Mouse (Mus musculus): Measurements from ENCODE around the gene Zfp319. TPM values are rescaled to one million over a fixed set of nuclear protein-coding genes. Genes with fewer than 3 reads are reported as not detected.
A peak's percentile ranks its signal among the peaks of the same experiment; 100 is the strongest.

The Zfp319 gene
- total RNA-seq, 2 experiments from 2014 or later: 3.7 to 6.7 TPM

- no peak for ATAC-seq (ENCODE audit: poor library complexity, severe bottlenecking)
Observed at GRCm38 (mm10) chr8:95352151-95352870, 20.6 kb upstream of the Zfp319 start, which contains the start of gene Mmp15. Gene Mmp15 (plus strand): TSS chr8:95352268.

- ATAC-seq (ENCODE audit: poor library complexity, severe bottlenecking): no peak
Observed at GRCm38 (mm10) chr8:95351461-95351860, 19.7 kb upstream of the Zfp319 start.

GRCm38 (mm10) chr8:95348811-95349630 is 17.3 kb upstream of the Zfp319 start:
- no peak for ATAC-seq (ENCODE audit: poor library complexity, severe bottlenecking)

- no peak for ATAC-seq (ENCODE audit: poor library complexity, severe bottlenecking)
Observed at GRCm38 (mm10) chr8:95348356-95348755, 16.6 kb upstream of the Zfp319 start.

- peak; percentile 58 for ATAC-seq (ENCODE audit: poor library complexity, severe bottlenecking)
Observed at GRCm38 (mm10) chr8:95346643-95347545, 15.1 kb upstream of the Zfp319 start.

- ATAC-seq (ENCODE audit: poor library complexity, severe bottlenecking): no peak
Observed at GRCm38 (mm10) chr8:95344668-95345067, 12.9 kb upstream of the Zfp319 start.

- ATAC-seq (ENCODE audit: poor library complexity, severe bottlenecking): no peak
Observed at GRCm38 (mm10) chr8:95341721-95342120, 10.0 kb upstream of the Zfp319 start.

GRCm38 (mm10) chr8:95336363-95336762 is 4.6 kb upstream of the Zfp319 start:
- ATAC-seq (ENCODE audit: poor library complexity, severe bottlenecking): no peak

GRCm38 (mm10) chr8:95335706-95336105 is 4.0 kb upstream of the Zfp319 start:
- peak; percentile 32 for ATAC-seq (ENCODE audit: poor library complexity, severe bottlenecking)

- no peak for ATAC-seq (ENCODE audit: poor library complexity, severe bottlenecking)
Observed at GRCm38 (mm10) chr8:95332437-95333199, 868 bp upstream of the Zfp319 start.

- ATAC-seq (ENCODE audit: poor library complexity, severe bottlenecking): peak; percentile 36
Observed at GRCm38 (mm10) chr8:95331156-95331719, 512 bp downstream of the Zfp319 start.

GRCm38 (mm10) chr8:95330367-95330766 is 1.4 kb downstream of the Zfp319 start:
- no peak for ATAC-seq (ENCODE audit: poor library complexity, severe bottlenecking)

- ATAC-seq (ENCODE audit: poor library complexity, severe bottlenecking): no peak
Observed at GRCm38 (mm10) chr8:95327866-95328465, 3.8 kb downstream of the Zfp319 start.

- no peak for ATAC-seq (ENCODE audit: poor library complexity, severe bottlenecking)
Observed at GRCm38 (mm10) chr8:95326822-95327221, 4.9 kb downstream of the Zfp319 start.

- ATAC-seq (ENCODE audit: poor library complexity, severe bottlenecking): no peak
Observed at GRCm38 (mm10) chr8:95324646-95325045, 7.1 kb downstream of the Zfp319 start.

GRCm38 (mm10) chr8:95323201-95323600 is 8.5 kb downstream of the Zfp319 start:
- no peak for ATAC-seq (ENCODE audit: poor library complexity, severe bottlenecking)

- peak; percentile 85 for ATAC-seq (ENCODE audit: poor library complexity, severe bottlenecking)
Observed at GRCm38 (mm10) chr8:95320224-95321139, 11.3 kb downstream of the Zfp319 start.

- no peak for ATAC-seq (ENCODE audit: poor library complexity, severe bottlenecking)
Observed at GRCm38 (mm10) chr8:95315350-95315749, 16.4 kb downstream of the Zfp319 start.

Data from megakaryocyte, adult 5-6 weeks (primary cell).